Mouse (Mus musculus) heart, postnatal 25 days (tissue): ENCODE data around the gene Vav1. TPM values are rescaled to one million over a fixed set of nuclear protein-coding genes. Genes with fewer than 3 reads are reported as not detected.
"Not testable (repeated sequence)": the region's sequence is repeated elsewhere in the genome, so short reads cannot be mapped to it uniquely, and the experiment has no call there.

Experiments used
- DNase-seq: peaks from one replicate; pipeline ENCODE4 v3.0.0; 2022; ENCODE audit warnings: low spot score
- intact Hi-C: fragments of 180-260 bp; cut with DNase I; formaldehyde crosslinking; loops from one replicate; pipeline ENCODE4 v1.15.1; 2025
- total RNA-seq, 2 experiments: library from RNA; stranded (reverse); gene quantifications; 2 replicates each; pipeline ENCODE4 v1.2.3; 2021

Gene Vav1
- total RNA-seq, 2 experiments from 2014 or later: 1.5 to 1.7 TPM

GRCm38 (mm10) chr17:57328944-57329343, 50.0 kb downstream of the Vav1 start:
- intact Hi-C loops: loop anchor here (5.0 kb wide), 1 partner anchor 47 kb away; no protein-coding TSS in a partner anchor

GRCm38 (mm10) chr17:57330993-57331392, 52.1 kb downstream of the Vav1 start:
- no peak for DNase-seq
- intact Hi-C loops: loop anchor here (5.0 to 10.0 kb wide), 2 partner anchors 266 to 334 kb away; partner anchors contain the start of gene Alkbh7

More at GRCm38 (mm10) chr17:57328944-57329343, 50.0 kb downstream of the Vav1 start:
- no peak for DNase-seq

GRCm38 (mm10) chr17:57332241-57332640, 53.3 kb downstream of the Vav1 start:
- intact Hi-C loops: loop anchor here (5.0 to 10.0 kb wide), 2 partner anchors 267 to 335 kb away; partner anchors contain the start of gene Alkbh7

GRCm38 (mm10) chr17:57334001-57334760, 55.3 kb downstream of the Vav1 start:
- intact Hi-C loops: loop anchor here (2.0 to 10.0 kb wide), 3 partner anchors 237 to 337 kb away; partner anchors contain the start of gene Alkbh7
- DNase-seq: no peak

More at GRCm38 (mm10) chr17:57332241-57332640, 53.3 kb downstream of the Vav1 start:
- no peak for DNase-seq

GRCm38 (mm10) chr17:57334761-57335150, 55.9 kb downstream of the Vav1 start:
- peak; percentile 57 for DNase-seq
- intact Hi-C loops: loop anchor here (1.0 to 10.0 kb wide), 4 partner anchors 114 to 337 kb away; partner anchors contain the start of gene Alkbh7

GRCm38 (mm10) chr17:57335194-57335593, 56.3 kb downstream of the Vav1 start:
- intact Hi-C loops: loop anchor here (1.0 to 10.0 kb wide), 3 partner anchors 115 to 270 kb away; no protein-coding TSS in a partner anchor
- not testable (repeated sequence) for DNase-seq

GRCm38 (mm10) chr17:57335673-57336303, 56.9 kb downstream of the Vav1 start:
- DNase-seq: peak; percentile 60
- intact Hi-C loops: loop anchor here (1.0 to 10.0 kb wide), 3 partner anchors 115 to 271 kb away; no protein-coding TSS in a partner anchor

- DNase-seq: no peak
- intact Hi-C loops: loop anchor here (10.0 kb wide), 1 partner anchor 273 kb away; no protein-coding TSS in a partner anchor
These were observed 59.1 kb downstream of the Vav1 start for GRCm38 (mm10) chr17:57337996-57338395.

- intact Hi-C loops: loop anchor here (10.0 kb wide), 1 partner anchor 274 kb away; no protein-coding TSS in a partner anchor
- DNase-seq: no peak
These were observed 60.4 kb downstream of the Vav1 start for GRCm38 (mm10) chr17:57339298-57339697.

- intact Hi-C loops: no loop called here
- DNase-seq: no peak
These were observed 62.7 kb downstream of the Vav1 start for GRCm38 (mm10) chr17:57341568-57341967.

- no peak for DNase-seq
These were observed 65.3 kb downstream of the Vav1 start for GRCm38 (mm10) chr17:57344029-57344707.

GRCm38 (mm10) chr17:57347017-57347416, 68.1 kb downstream of the Vav1 start:
- no peak for DNase-seq
- intact Hi-C loops: no loop called here

More at GRCm38 (mm10) chr17:57344029-57344707, 65.3 kb downstream of the Vav1 start:
- intact Hi-C loops: no loop called here

GRCm38 (mm10) chr17:57347781-57348180, 68.9 kb downstream of the Vav1 start:
- DNase-seq: no peak
- intact Hi-C loops: no loop called here

GRCm38 (mm10) chr17:57349067-57349466, 70.2 kb downstream of the Vav1 start:
- intact Hi-C loops: no loop called here
- no peak for DNase-seq

- intact Hi-C loops: no loop called here
These were observed 71.3 kb downstream of the Vav1 start for GRCm38 (mm10) chr17:57350212-57350611.

GRCm38 (mm10) chr17:57351107-57351506, 72.2 kb downstream of the Vav1 start:
- DNase-seq: no peak
- intact Hi-C loops: no loop called here

More at GRCm38 (mm10) chr17:57350212-57350611, 71.3 kb downstream of the Vav1 start:
- no peak for DNase-seq

GRCm38 (mm10) chr17:57358441-57358840, 79.5 kb downstream of the Vav1 start, which contains the start of gene Adgre1:
Adgre1 (plus strand) TSS chr17:57358691.
- no peak for DNase-seq
- intact Hi-C loops: no loop called here

GRCm38 (mm10) chr17:57359485-57360241, 80.8 kb downstream of the Vav1 start:
- intact Hi-C loops: no loop called here

More at GRCm38 (mm10) chr17:57359485-57360241, 80.8 kb downstream of the Vav1 start:
- no peak for DNase-seq
